Mouse (Mus musculus): Measurements from ENCODE around the gene Olfr853.

The Olfr853 gene

GRCm38 (mm10) chr9:19540976-19541375, at the start of gene Olfr853:
TSS of gene Olfr853 (minus strand) at chr9:19541076.
- DNase-seq (ENCODE audit: low read depth) = no peak

DNA sequence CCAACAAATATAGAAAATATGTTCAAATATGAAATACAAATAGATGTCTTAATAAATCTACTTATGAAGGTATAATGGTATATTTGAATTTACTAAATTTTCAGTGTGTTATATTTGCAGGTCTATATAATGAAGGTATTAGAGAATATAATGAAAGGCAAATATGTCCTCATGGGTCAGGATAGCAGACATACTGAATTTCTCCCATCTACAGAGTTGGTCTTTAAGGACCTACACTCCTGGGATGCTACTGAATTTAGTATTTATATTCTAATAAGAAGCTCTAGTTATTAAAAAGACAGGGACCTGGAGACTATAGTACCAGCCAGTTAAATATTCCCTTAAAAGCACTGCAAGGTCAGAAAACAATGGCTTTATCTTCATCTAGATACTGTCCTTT, 41.4 kb upstream of the Olfr853 start, which contains the start of gene Olfr855:
Gene Olfr855, plus strand, starts transcription at position 301 of the 400 bp plus-strand sequence.
- no peak for DNase-seq (ENCODE audit: low read depth)

DNA sequence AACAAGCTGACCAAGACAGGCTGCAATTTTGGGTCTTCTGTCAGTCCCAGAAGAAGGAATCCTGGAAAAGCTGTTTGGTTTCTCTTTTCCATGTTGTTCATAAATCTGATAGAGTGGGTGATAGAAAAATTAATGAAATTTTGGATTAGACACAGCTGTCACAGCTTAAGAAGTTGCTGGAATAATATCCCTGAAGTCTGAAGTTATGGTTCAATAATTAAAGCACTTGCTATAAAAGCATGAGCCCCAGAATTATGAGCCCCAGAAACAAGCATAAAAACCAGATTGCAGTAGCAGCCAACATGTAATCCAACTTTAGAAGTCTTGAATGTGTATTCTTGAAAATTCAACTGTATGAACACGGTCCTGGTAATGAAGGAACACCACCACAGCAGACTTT, 26.4 kb upstream of the Olfr853 start, which contains the start of gene Olfr854:
Gene Olfr854, minus strand, starts transcription at position 101 of the 400 bp plus-strand sequence.
- no peak for DNase-seq (ENCODE audit: low read depth)

GRCm38 (mm10) chr9:19492995-19493394, 47.9 kb downstream of the Olfr853 start, which contains the start of gene Olfr851:
TSS of gene Olfr851 (plus strand) at chr9:19493295.
- no peak for DNase-seq (ENCODE audit: low read depth)
